Mouse (Mus musculus) layer of hippocampus, adult 9-10 months (tissue): ENCODE data around the gene Vmn1r45.
"Not testable (repeated sequence)": the region's sequence is repeated elsewhere in the genome, so short reads cannot be mapped to it uniquely, and the experiment has no call there.

Experiments
- DNase-seq: peaks from one replicate; pipeline ENCODE4 v3.0.0; 2022; ENCODE audit warnings: low spot score

The Vmn1r45 gene

GRCm38 (mm10) chr6:89940498-89940897 lies at the start of gene Vmn1r45:
Gene Vmn1r45, minus strand, starts transcription at chr6:89940598.
- DNase-seq, result not testable (repeated sequence)

- peak; percentile 2 for DNase-seq
Measured at GRCm38 (mm10) chr6:89985989-89986388, 45.6 kb upstream of the Vmn1r45 start.

GRCm38 (mm10) chr6:89969013-89969412 lies 28.6 kb upstream of the Vmn1r45 start, which contains the start of gene Vmn1r46:
Gene Vmn1r46, plus strand, starts transcription at chr6:89969313.
- DNase-seq, result no peak

- DNase-seq, result no peak
Measured at GRCm38 (mm10) chr6:89966341-89966740, 25.9 kb upstream of the Vmn1r45 start.

GRCm38 (mm10) chr6:89953556-89953955 lies 13.2 kb upstream of the Vmn1r45 start:
- DNase-seq, result no peak

GRCm38 (mm10) chr6:89940926-89941325 lies 528 bp upstream of the Vmn1r45 start:
- DNase-seq, result no peak

GRCm38 (mm10) chr6:89883812-89884211 lies 56.6 kb downstream of the Vmn1r45 start:
- no peak for DNase-seq

GRCm38 (mm10) chr6:89883360-89883759 lies 57.0 kb downstream of the Vmn1r45 start, which contains the start of gene Vmn1r44:
Gene Vmn1r44, plus strand, starts transcription at chr6:89883660.
- DNase-seq, result no peak
